Mouse (Mus musculus) hindbrain, embryonic 11.5 days (tissue): ENCODE results near the gene Farp1. TPM values are rescaled to one million over a fixed set of nuclear protein-coding genes. Genes with fewer than 3 reads are reported as not detected.

Source experiments
- ATAC-seq: fragments of 200-750 bp; cut with Nextera tagmentation; 2 replicates; pipeline ENCODE4 v1.8.0; 2017; ENCODE audit warnings: mild to moderate bottlenecking, moderate TSS enrichment, moderate library complexity; ENCODE audit not compliant: low FRiP score
- DNase-seq: peaks from one replicate; pipeline ENCODE4 v3.0.0-alpha.2; 2015; ENCODE audit warnings: low spot score
- H3K27ac ChIP-seq: fragments of 300-500 bp; sonication (generic); 2 replicates; pipeline ENCODE4 v1.5.1; 2014; ENCODE audit warnings: mild to moderate bottlenecking, low read depth, low read length
- H3K27me3 ChIP-seq: fragments of 300-500 bp; sonication (generic); 2 replicates; pipeline ENCODE4 v1.6.1; 2014; ENCODE audit warnings: mild to moderate bottlenecking, low read length, moderate library complexity, mixed read lengths; ENCODE audit not compliant: control insufficient read depth, insufficient read depth
- H3K36me3 ChIP-seq: fragments of 300-500 bp; sonication (generic); 2 replicates; pipeline ENCODE4 v1.6.1; 2014; ENCODE audit warnings: mild to moderate bottlenecking, low read length, moderate library complexity, mixed read lengths; ENCODE audit not compliant: control insufficient read depth, insufficient read depth
- H3K4me1 ChIP-seq: fragments of 300-500 bp; sonication (generic); replicated peaks from 2 replicates; pipeline ENCODE4 v1.6.1; 2014; ENCODE audit warnings: low read length, mixed read lengths; ENCODE audit not compliant: control insufficient read depth, insufficient read depth
- H3K4me2 ChIP-seq: fragments of 300-500 bp; sonication (generic); replicated peaks from 2 replicates; pipeline ENCODE4 v1.6.1; 2014; ENCODE audit warnings: mild to moderate bottlenecking, low read depth, low read length
- H3K4me3 ChIP-seq: fragments of 300-500 bp; sonication (generic); 2 replicates; pipeline ENCODE4 v1.5.1; 2014; ENCODE audit warnings: low read depth, low read length
- H3K9ac ChIP-seq: fragments of 300-500 bp; sonication (generic); 2 replicates; pipeline ENCODE4 v1.6.1; 2014; ENCODE audit warnings: low read depth, low read length
- H3K9me3 ChIP-seq: fragments of 300-500 bp; sonication (generic); 2 replicates; pipeline ENCODE4 v1.6.1; 2016; ENCODE audit warnings: low read length; ENCODE audit not compliant: control insufficient read depth
- WGBS: fragments of 180-500 bp; shearing (Covaris S2); extraction: QIAGEN DNeasy Blood & Tissue Kit; methylation state at CpG from one replicate; pipeline ENCODE4 v1.1.7; 2014; 5-methylcytosine and 5-hydroxymethylcytosine counted together
- polyA plus RNA-seq: library from polyadenylated mRNA; unstranded; fragments of >200 nt; fragmentation: Nextera tagmentation; extraction: Ambion mirVana; gene quantifications from 2 replicates; pipeline ENCODE4 v1.2.1, GENCODE M21; 2014

The Farp1 gene
- polyA plus RNA-seq, result 26.3 and 32.5 TPM in 2 replicates

DNA sequence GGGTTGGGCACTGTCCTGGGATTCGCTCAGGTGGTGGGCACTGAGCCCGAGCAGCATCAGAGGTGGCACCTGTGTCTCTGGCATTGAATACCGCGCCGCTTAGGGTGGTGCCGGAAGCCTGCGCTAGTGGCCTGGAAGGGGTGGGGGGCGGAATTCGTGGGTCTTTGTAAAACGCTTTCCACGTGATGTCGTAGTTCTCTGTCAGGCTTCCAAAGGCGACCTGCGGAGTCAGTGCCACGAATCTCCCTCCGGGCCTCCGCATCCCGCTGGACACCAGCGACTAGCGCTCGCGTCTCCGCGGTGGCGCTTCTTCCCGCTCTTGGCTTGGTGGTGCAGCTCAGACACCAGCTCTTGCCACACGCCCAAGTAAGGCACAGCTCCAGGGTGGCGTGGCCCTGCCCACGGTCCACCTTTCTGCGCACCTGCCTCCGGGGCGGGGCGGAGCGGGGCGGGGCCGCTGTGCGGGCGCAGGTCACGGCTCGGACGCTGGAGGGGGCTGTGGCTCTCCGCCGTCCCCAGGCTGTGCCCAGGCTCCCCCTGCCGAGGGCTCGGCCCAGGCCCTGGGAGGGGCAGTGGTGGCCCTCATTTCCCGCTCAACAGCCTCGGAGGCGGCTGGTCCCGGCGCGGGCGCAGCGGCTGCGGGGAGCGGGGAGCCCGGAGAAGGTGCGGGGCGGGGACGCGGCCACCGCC is at the start of gene Farp1:
Gene Farp1 (plus strand): TSS at position 228 of the 690 bp plus-strand sequence.
- peak; percentile 97 for ATAC-seq
- Histone ChIP-seq H3K9ac (peak within 1 kb of the TSS; percentile 94), H3K27me3 (peaks cover 2% of the 10 kb centered on the region), H3K4me2 (peak within 1 kb of the TSS; percentile 89), H3K4me3 (peak within 1 kb of the TSS; percentile 88), H3K27ac (peak within 1 kb of the TSS; percentile 70), H3K9me3 (no peaks in the 10 kb centered on the region), H3K4me1 (peaks cover 4% of the 10 kb centered on the region; the same call in 1 of the 2 replicates), H3K36me3 (no peaks in the 10 kb centered on the region)
- peak; percentile 86 for DNase-seq
- 3% methylated on average over 37 of the region's 61 CpGs for WGBS

DNA sequence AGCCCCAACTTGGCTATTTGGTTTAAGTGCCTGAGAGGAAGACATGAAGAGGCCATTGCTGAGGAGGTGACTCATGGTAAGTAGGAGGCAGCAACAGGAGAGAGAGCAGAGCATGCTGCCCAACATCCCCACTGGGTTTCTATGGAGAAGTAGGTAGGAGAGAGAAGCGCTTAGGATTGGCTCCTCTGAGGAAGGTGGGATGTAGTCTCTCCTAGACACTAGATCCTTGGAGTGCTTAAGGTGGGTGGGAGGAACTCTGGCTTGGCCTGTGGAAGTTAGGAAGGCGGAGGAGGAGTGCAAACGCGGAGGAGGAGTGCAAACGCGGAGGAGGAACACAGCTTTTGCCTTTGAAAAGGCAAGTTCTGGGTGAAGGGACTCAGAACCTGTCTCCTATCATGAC is 45.9 kb upstream of the Farp1 start:
- Histone ChIP-seq H3K27me3 (no peaks in the 10 kb centered on the region), H3K4me1 (no peaks in the 10 kb centered on the region), H3K4me3 (no peak overlapping the region), H3K27ac (no peak overlapping the region), H3K4me2 (no peak overlapping the region), H3K9ac (no peak overlapping the region), H3K36me3 (no peaks in the 10 kb centered on the region), H3K9me3 (no peaks in the 10 kb centered on the region)
- WGBS, result 56% methylated on average over 6 of the region's 6 CpGs
- no peak for ATAC-seq
- no peak for DNase-seq

DNA sequence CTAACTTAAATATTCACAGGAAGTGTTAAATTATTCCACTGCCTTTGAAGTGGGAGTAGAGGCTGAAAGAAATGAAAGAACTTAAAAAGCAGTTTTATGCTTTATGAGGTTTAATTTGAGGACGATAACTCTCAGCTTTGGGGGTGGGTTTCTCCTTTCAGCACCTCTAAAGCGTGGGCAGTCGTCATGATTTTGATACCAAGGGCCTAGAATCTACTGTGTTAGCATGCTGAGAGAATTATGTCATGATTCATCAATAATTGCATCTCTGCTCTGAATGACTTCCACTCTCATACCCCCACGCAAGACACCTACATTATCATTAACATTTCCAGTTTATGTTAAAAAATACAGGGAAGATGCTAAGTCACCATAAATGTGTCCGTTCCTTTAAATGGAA is 37.3 kb upstream of the Farp1 start:
- H3K9me3 ChIP-seq, result no peaks in the 10 kb centered on the region
- no peak for DNase-seq
- no peak overlapping the region for H3K4me2 ChIP-seq
- H3K27ac ChIP-seq, result no peak overlapping the region
- no peak overlapping the region for H3K4me3 ChIP-seq
- H3K36me3 ChIP-seq, result no peaks in the 10 kb centered on the region
- no peak overlapping the region for H3K9ac ChIP-seq
- no peaks in the 10 kb centered on the region for H3K4me1 ChIP-seq
- 90% methylated on average over 5 of the region's 5 CpGs for WGBS
- no peak for ATAC-seq
- no peaks in the 10 kb centered on the region for H3K27me3 ChIP-seq

DNA sequence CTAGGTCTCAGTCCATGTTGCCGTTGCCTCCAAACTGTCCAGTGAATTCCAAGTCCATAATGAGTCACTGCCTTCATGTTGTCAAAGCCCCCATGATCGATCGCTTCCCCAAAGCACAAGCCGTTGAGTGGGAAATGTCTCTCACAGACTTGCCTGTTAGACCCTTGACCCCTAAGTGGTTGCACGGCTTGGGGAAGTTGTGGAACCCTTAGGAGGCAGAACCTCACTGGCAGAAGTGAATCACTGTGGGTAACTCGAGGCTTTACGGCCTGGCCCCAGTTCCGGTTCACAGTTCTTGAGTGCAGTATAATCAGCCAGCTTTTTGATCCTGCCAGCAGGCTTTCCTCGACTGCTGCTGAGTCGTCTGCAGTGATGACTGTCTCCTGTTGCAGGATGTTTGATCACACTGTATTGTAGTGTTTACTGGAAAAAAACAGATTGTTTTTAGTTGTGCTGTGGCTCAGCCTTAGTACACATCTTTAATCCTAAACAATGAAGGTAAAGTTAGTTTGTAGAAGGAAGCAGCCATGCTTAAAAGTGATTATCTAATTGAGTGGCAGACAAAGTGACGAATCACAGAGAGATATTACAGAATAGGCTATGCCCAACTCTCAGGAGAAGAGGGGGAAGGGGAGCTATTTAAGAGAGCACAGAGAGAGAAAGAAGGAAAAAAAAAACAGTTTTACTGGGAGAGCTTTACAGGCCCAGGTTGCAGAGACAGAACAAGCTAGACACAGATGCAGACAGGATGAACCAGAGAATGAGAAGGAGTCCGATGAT is 34.2 kb upstream of the Farp1 start:
- H3K9me3 ChIP-seq, result no peaks in the 10 kb centered on the region
- H3K4me1 ChIP-seq, result no peaks in the 10 kb centered on the region
- ATAC-seq (no peak), DNase-seq (peak; percentile 19)
- H3K27me3 ChIP-seq, result no peaks in the 10 kb centered on the region
- no peaks in the 10 kb centered on the region for H3K36me3 ChIP-seq
- no peak overlapping the region for H3K27ac ChIP-seq
- no peak overlapping the region for H3K4me2 ChIP-seq
- H3K4me3 ChIP-seq, result no peak overlapping the region
- 50% methylated on average over 12 of the region's 12 CpGs for WGBS
- no peak overlapping the region for H3K9ac ChIP-seq

DNA sequence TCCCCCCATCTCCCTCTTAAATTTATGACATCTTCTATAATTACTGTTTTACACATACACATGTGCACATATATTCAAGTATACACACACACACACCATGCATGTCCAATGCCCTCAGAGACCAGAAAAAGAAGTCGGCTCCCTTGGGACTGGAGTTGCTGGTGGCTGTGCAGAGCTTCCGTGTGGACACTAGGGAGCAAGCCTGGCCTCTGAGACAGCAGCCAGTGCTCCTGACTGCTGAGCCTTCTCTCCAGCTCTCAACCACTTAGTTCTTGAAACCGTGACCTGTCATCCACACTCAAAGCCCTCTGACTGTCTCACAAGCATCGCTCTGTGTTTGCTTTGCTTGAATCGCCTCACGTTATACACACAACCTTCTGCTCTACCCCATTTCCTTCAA is 29.4 kb upstream of the Farp1 start:
- DNase-seq (no peak), ATAC-seq (no peak)
- H3K36me3 ChIP-seq, result no peaks in the 10 kb centered on the region
- WGBS, result 92% methylated on average over 6 of the region's 6 CpGs
- H3K4me1 ChIP-seq, result no peaks in the 10 kb centered on the region
- no peak overlapping the region for H3K27ac ChIP-seq
- H3K4me3 ChIP-seq, result no peak overlapping the region
- no peaks in the 10 kb centered on the region for H3K9me3 ChIP-seq
- no peaks in the 10 kb centered on the region for H3K27me3 ChIP-seq
- H3K9ac ChIP-seq, result no peak overlapping the region
- no peak overlapping the region for H3K4me2 ChIP-seq

DNA sequence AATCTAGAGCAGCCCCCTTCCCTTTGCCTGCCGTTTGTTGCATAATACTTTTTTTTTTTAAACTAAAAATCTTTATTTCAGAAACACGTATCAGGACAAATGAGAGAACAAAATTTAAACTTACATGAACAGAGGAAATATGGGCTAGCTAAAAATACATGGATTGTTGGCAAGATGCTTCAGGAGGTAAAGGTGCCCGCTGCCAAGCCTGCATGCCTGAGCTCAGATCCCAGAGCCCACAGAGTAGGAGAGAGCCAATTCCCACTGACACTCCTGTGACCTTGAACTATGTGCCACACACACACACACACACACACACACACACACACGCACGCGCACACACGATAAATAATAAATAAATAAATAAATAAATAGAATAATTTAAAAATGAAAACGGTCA is 29.0 kb upstream of the Farp1 start:
- DNase-seq (no peak), ATAC-seq (no peak)
- H3K27ac ChIP-seq, result no peak overlapping the region
- H3K9ac ChIP-seq, result no peak overlapping the region
- H3K4me1 ChIP-seq, result no peaks in the 10 kb centered on the region
- no peak overlapping the region for H3K4me3 ChIP-seq
- H3K4me2 ChIP-seq, result no peak overlapping the region
- no peaks in the 10 kb centered on the region for H3K36me3 ChIP-seq
- no peaks in the 10 kb centered on the region for H3K27me3 ChIP-seq
- H3K9me3 ChIP-seq, result no peaks in the 10 kb centered on the region
- WGBS, result 96% methylated on average over 8 of the region's 8 CpGs

DNA sequence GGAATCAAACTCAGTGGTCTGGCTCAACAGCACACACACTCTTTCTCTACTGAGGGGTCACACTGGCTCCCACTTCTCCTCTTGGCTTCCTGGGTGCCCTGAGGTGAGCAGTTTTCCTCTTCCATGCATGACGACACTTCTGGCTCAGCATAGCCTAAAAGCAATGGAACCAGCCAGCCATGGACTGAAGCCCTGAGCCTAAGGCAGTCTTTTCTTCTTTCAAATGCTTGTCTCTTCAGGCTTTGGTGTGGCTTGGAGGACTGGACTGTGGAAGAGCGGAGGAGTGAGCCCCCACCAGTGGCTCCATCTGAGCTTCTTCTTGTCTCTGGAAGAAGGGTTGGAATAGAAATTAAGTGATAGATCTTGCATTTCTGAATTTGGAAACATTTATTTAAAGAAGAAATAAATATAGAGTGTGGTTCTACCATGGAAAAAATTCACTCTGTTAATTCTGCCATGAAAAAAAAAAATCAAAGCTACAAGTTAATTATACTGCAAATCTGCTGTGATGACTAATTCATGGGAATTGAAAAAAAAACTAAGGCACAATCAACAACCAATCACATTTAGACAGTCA is 19.8 kb upstream of the Farp1 start:
- ATAC-seq (no peak), DNase-seq (no peak)
- Histone ChIP-seq H3K9ac (no peak overlapping the region), H3K4me3 (no peak overlapping the region), H3K27me3 (no peaks in the 10 kb centered on the region), H3K27ac (no peak overlapping the region), H3K36me3 (no peaks in the 10 kb centered on the region), H3K9me3 (no peaks in the 10 kb centered on the region), H3K4me2 (no peak overlapping the region), H3K4me1 (no peaks in the 10 kb centered on the region)
- WGBS, result 76% methylated on average over 2 of the region's 2 CpGs

DNA sequence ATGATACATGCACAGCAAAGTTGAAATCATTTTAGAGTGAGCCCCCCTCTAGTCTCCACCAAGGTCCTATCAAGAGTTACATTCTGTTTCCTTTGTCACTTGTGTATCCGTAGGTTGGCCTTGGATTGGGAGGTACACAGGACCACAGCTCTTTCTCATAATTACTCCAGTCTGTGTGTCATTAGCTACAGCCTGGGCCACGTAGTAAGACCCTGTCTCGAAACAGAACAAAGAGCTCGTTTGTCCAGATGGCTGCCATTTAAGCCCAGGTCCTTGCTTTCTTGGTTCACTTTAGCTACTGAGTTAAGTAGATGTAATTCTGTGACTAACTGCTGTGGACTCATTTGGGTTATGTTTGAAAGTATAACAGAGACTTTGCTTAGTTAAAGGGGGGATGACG is 12.6 kb upstream of the Farp1 start:
- no peak for ATAC-seq
- no peaks in the 10 kb centered on the region for H3K27me3 ChIP-seq

More for the DNA sequence above, 12.6 kb upstream of the Farp1 start:
- Histone ChIP-seq H3K4me2 (no peak overlapping the region), H3K4me1 (no peaks in the 10 kb centered on the region), H3K9ac (no peak overlapping the region), H3K4me3 (no peak overlapping the region), H3K36me3 (no peaks in the 10 kb centered on the region), H3K9me3 (no peaks in the 10 kb centered on the region), H3K27ac (no peak overlapping the region)
- DNase-seq, result no peak
- WGBS, result 79% methylated on average over 5 of the region's 5 CpGs
